Mouse (Mus musculus) neural tube, embryonic 14.5 days (tissue): ENCODE results near the gene Rab5a. TPM values are rescaled to one million over a fixed set of nuclear protein-coding genes. Genes with fewer than 3 reads are reported as not detected.
A peak's percentile ranks its signal among the peaks of the same experiment; 100 is the strongest.
"Not testable (repeated sequence)": the region's sequence is repeated elsewhere in the genome, so short reads cannot be mapped to it uniquely, and the experiment has no call there.

Experiments
- ATAC-seq: fragments of 200-750 bp; cut with Nextera tagmentation; 2 replicates; pipeline ENCODE4 v1.8.0; 2017; ENCODE audit warnings: low read depth, mild to moderate bottlenecking, moderate TSS enrichment, moderate library complexity
- H3K27ac ChIP-seq: fragments of 300-500 bp; sonication (generic); 2 replicates; pipeline ENCODE4 v1.5.1; 2014; ENCODE audit warnings: low read depth, mild to moderate bottlenecking, control low read depth, low read length, moderate library complexity, mixed read lengths
- H3K27me3 ChIP-seq: fragments of 300-500 bp; sonication (generic); 2 replicates; pipeline ENCODE4 v1.6.1; 2014; ENCODE audit warnings: low read length; ENCODE audit not compliant: control insufficient read depth, insufficient read depth
- H3K36me3 ChIP-seq: fragments of 300-500 bp; sonication (generic); 2 replicates; pipeline ENCODE4 v1.6.1; 2014; ENCODE audit warnings: low read length, mixed read lengths; ENCODE audit not compliant: control insufficient read depth, insufficient read depth
- H3K4me1 ChIP-seq: fragments of 300-500 bp; sonication (generic); 2 replicates; pipeline ENCODE4 v1.6.1; 2014; ENCODE audit warnings: low read length; ENCODE audit not compliant: control insufficient read depth, insufficient read depth
- H3K4me2 ChIP-seq: fragments of 300-500 bp; sonication (generic); 2 replicates; pipeline ENCODE4 v1.6.1; 2014; ENCODE audit warnings: mild to moderate bottlenecking, low read depth, low read length, control low read depth
- H3K4me3 ChIP-seq: fragments of 300-500 bp; sonication (generic); 2 replicates; pipeline ENCODE4 v1.5.1; 2014; ENCODE audit warnings: low read depth, low read length, control low read depth, mixed read lengths
- H3K9ac ChIP-seq: fragments of 300-500 bp; sonication (generic); replicated peaks from 2 replicates; pipeline ENCODE4 v1.6.1; 2014; ENCODE audit warnings: low read depth, mild to moderate bottlenecking, control low read depth, low read length, mixed read lengths
- H3K9me3 ChIP-seq: fragments of 300-500 bp; sonication (generic); 2 replicates; pipeline ENCODE4 v1.6.1; 2016; ENCODE audit warnings: low read length; ENCODE audit not compliant: control insufficient read depth
- WGBS: fragments of 180-500 bp; shearing (Covaris S2); extraction: QIAGEN DNeasy Blood & Tissue Kit; methylation state at CpG from one replicate; pipeline ENCODE4 v1.1.7; 2014; 5-methylcytosine and 5-hydroxymethylcytosine counted together
- polyA plus RNA-seq: library from polyadenylated mRNA; unstranded; fragments of >200 nt; fragmentation: Nextera tagmentation; extraction: Ambion mirVana; gene quantifications from 2 replicates; pipeline ENCODE4 v1.2.1, GENCODE M21; 2014

The Rab5a gene
- polyA plus RNA-seq, 1 experiment from 2014 or later: 116 TPM

- H3K27me3 ChIP-seq: no peaks in the 10 kb centered on the region
- no peaks in the 10 kb centered on the region for H3K4me1 ChIP-seq
- H3K9ac ChIP-seq: no peak overlapping the region
- no peak for ATAC-seq
- no peaks in the 10 kb centered on the region for H3K36me3 ChIP-seq
- H3K4me2 ChIP-seq: no peak overlapping the region
- no peak overlapping the region for H3K27ac ChIP-seq
- WGBS: 59% methylated on average over 2 of the region's 2 CpGs
- H3K9me3 ChIP-seq: no peaks in the 10 kb centered on the region
- no peak overlapping the region for H3K4me3 ChIP-seq
These were observed 52.1 kb downstream of the Rab5a start for GRCm38 (mm10) chr17:53531160-53531559.

DNA sequence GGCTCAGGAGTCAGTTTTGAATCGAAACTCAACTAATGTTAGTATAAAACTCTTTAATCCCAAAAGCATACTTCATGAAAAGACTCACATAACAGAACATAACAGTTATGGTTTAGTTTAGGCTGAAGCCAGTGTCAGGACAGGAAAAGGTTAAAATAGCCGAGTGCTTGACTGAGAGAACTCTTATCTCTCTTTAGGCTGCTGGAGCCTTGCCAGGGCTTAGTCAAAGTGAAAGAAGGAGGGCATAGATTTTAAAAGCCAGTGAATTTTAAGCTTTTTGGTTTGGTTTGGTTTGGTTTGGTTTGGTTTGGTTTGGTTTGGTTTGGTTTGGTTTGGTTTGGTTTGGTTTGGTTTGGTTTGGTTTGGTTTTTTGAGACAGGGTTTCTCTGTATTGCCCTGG lies 53.4 kb downstream of the Rab5a start:
- no peak overlapping the region for H3K4me3 ChIP-seq
- 80% methylated on average over 2 of the region's 2 CpGs for WGBS
- no peak overlapping the region for H3K4me2 ChIP-seq
- H3K36me3 ChIP-seq: no peaks in the 10 kb centered on the region
- H3K4me1 ChIP-seq: no peaks in the 10 kb centered on the region
- no peaks in the 10 kb centered on the region for H3K27me3 ChIP-seq
- no peak overlapping the region for H3K9ac ChIP-seq
- no peak for ATAC-seq
- H3K9me3 ChIP-seq: no peaks in the 10 kb centered on the region
- no peak overlapping the region for H3K27ac ChIP-seq

GRCm38 (mm10) chr17:53539351-53539750 lies 60.3 kb downstream of the Rab5a start, which contains the start of gene Pp2d1:
TSS of gene Pp2d1 (minus strand) at chr17:53539451.
- H3K9me3 ChIP-seq, H3K27ac ChIP-seq, H3K4me1 ChIP-seq, H3K27me3 ChIP-seq, H3K9ac ChIP-seq, H3K36me3 ChIP-seq, H3K4me2 ChIP-seq, ATAC-seq, H3K4me3 ChIP-seq: not testable (repeated sequence)
- WGBS: 79% methylated on average over 2 of the region's 2 CpGs

- Histone ChIP-seq H3K4me2 (no peak overlapping the region), H3K9me3 (no peaks in the 10 kb centered on the region), H3K27me3 (no peaks in the 10 kb centered on the region), H3K36me3 (no peaks in the 10 kb centered on the region), H3K9ac (no peak overlapping the region), H3K4me1 (no peaks in the 10 kb centered on the region), H3K4me3 (no peak overlapping the region), H3K27ac (no peak overlapping the region)
- ATAC-seq: no peak
- WGBS: 97% methylated on average over 4 of the region's 4 CpGs
These were observed 63.5 kb downstream of the Rab5a start for GRCm38 (mm10) chr17:53542536-53542935.

DNA sequence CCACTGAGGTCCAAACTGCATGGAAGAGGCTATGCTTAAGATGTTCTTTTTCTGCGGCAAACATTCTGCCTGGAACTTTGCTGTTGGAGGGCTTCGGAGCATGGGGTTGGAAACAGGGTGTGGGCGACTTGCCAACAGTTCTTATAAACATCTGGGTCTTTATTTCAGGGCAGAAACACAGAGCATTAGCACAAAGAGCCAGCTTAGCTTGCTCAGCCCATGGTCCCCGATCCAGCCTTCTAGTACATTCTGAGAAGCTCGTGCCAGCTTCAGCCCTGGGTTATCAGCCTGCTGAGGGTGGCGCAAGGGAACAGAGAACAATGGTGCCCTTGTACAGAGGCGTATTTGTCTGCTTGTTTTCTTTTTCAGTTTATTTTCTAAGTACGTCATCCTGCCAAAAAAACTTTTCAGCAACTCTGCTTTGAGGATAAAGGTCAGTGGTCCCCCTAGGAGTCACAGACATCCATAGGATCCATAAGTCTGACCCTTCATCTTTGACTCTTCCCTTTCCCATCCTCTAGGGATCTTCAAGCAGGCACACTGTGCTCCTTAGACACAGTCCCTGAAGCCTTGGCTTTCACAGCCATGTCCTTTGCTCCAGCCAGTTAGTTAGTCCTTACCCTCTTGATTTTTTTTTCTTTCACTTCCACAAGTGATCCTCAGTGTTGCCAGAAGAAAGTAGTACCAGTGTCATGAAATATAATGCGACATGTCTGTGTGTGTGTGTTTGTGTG lies 64.7 kb downstream of the Rab5a start:
- 74% methylated on average over 9 of the region's 9 CpGs for WGBS

GRCm38 (mm10) chr17:53551306-53552299 lies 72.6 kb downstream of the Rab5a start:
- Histone ChIP-seq H3K4me3 (no peak overlapping the region), H3K4me1 (no peaks in the 10 kb centered on the region), H3K27ac (no peak overlapping the region), H3K27me3 (no peaks in the 10 kb centered on the region), H3K4me2 (no peak overlapping the region), H3K36me3 (no peaks in the 10 kb centered on the region), H3K9me3 (no peaks in the 10 kb centered on the region), H3K9ac (no peak overlapping the region)
- no peak for ATAC-seq
- WGBS: 63% methylated on average over 8 of the region's 8 CpGs

More for the DNA sequence above, 64.7 kb downstream of the Rab5a start:
- Histone ChIP-seq H3K4me2 (no peak overlapping the region), H3K9me3 (no peaks in the 10 kb centered on the region), H3K4me3 (no peak overlapping the region), H3K27me3 (no peaks in the 10 kb centered on the region), H3K4me1 (no peaks in the 10 kb centered on the region), H3K36me3 (no peaks in the 10 kb centered on the region), H3K9ac (no peak overlapping the region), H3K27ac (no peak overlapping the region)
- peak; percentile 34; the same call in 1 of the 2 replicates for ATAC-seq

DNA sequence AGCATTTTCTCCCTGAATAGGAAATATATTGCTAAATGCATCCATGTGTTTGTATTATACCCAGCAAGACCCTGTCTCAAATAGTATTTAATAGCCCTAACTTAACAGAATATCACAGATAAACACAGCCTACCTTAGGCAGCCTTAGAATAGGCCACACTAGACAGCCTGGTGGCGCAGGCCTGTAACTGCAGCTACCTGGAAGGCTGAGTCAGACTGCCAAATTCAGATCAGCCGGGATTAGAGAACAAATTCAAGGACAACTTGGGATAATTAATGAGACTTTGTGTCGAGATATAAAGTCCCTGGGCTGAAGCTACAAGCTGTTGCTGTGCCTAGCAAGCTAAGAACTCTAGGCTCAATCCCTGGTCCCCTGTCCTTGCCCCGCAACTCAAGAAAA lies 75.1 kb downstream of the Rab5a start:
- no peak for ATAC-seq

GRCm38 (mm10) chr17:53554813-53555212 lies 75.8 kb downstream of the Rab5a start:
- Histone ChIP-seq H3K27me3 (no peaks in the 10 kb centered on the region), H3K27ac (no peak overlapping the region), H3K36me3 (no peaks in the 10 kb centered on the region), H3K4me3 (no peak overlapping the region), H3K9me3 (no peaks in the 10 kb centered on the region), H3K4me2 (no peak overlapping the region), H3K4me1 (no peaks in the 10 kb centered on the region), H3K9ac (no peak overlapping the region)
- no peak for ATAC-seq
- 82% methylated on average over 3 of the region's 3 CpGs for WGBS

More for the DNA sequence above, 75.1 kb downstream of the Rab5a start:
- no peak overlapping the region for H3K4me3 ChIP-seq
- no peaks in the 10 kb centered on the region for H3K36me3 ChIP-seq
- no peaks in the 10 kb centered on the region for H3K27me3 ChIP-seq
- no peak overlapping the region for H3K27ac ChIP-seq
- H3K9me3 ChIP-seq: no peaks in the 10 kb centered on the region
- H3K9ac ChIP-seq: no peak overlapping the region
- no peak overlapping the region for H3K4me2 ChIP-seq
- 79% methylated on average over 4 of the region's 4 CpGs for WGBS
- no peaks in the 10 kb centered on the region for H3K4me1 ChIP-seq
